Mouse (Mus musculus) spleen, postnatal 10 days (tissue): ENCODE data around the gene Ap1s1.

ENCODE experiments used
- DNase-seq, 2 experiments: peaks; one replicate each; pipeline ENCODE4 v3.0.0; 2021 to 2022; ENCODE audit warnings: low spot score in 2 of 2

The Ap1s1 gene

DNA sequence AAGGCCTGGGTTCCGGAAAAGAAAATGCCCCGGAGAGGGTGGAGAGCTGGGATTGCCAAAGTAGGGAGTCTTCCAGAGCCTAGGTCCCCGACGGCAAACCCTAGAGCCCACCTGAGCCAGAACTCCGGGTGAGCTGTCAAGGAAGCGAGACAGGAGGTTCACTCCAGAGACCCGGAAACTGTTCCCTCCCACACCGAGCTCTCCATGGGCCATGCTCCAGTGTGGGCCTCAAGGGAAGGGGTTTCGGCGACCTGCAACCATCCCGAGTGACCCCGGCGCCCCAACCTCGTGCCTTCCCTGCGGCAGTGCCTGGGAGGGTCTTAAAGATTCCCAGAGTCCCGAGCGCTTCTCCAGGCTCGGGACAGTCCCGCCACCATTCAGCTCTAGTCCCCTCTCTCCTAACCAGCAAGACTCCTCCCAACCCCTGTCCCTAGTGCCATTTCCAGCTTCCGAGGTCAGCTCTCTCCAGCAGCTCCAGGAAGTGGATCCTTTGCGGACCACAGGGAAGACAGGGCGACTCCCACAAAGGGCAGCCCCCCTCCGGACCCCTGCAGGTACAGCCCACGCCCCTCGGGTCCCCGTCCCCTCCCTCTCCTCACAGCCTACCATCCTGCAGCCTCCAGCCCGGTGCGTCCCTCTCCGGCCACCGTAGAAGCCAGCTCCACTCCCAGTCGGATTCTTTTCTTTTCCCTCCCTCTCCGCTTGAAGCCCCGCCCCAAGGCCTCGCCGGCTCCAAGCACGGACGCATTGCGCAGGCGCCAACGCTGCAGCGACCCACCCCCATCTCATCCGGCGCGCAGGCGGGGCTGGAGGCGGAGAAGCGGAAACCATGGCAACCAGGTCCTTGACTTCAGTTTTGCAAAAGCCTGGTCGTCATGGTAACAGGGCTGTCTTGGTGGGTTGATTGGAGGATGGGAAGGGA is at the start of gene Ap1s1:
Gene Ap1s1 (minus strand): TSS at position 734 of the 922 bp plus-strand sequence.
- DNase-seq, result peak; percentile 75 to 91

DNA sequence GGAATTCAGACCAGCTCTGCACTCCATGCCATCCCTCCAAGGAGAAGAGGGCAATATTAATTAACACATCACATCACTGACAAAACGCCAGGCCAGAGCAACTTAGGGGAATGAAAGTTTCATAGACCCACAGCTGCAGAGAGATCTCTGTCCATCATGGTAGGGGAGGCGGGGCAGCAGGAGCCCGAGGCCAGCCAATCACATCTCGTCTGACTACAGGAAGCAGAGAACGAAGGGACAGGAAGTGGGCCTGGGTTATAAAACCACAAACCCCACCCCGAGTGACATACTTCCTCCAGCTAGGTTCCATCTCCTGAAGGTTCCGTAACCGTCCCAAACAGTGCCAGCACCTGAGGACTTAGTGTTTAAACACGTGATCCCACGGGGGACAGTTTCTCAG is 49.2 kb upstream of the Ap1s1 start:
- DNase-seq, result no peak

DNA sequence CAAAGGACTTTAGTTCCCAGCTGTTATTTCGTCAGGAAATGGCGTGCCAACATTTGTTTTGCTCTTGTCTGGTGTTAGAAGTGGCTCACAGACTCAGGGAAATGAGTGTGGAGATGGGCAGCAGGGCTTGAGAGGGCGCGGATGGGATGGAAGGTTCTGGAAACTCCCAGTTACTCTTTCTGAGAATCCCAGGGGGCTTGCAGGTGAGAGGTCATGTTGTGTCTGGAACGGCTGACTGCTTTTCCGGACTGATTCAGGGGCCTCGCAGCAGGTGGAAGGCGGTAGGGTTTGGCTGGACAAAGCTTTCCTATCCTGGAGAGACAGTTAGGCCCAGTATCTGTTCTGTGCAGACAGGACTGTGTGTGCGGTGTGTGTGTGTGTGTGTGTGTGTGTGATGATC is 47.8 kb upstream of the Ap1s1 start:
- DNase-seq, result no peak

DNA sequence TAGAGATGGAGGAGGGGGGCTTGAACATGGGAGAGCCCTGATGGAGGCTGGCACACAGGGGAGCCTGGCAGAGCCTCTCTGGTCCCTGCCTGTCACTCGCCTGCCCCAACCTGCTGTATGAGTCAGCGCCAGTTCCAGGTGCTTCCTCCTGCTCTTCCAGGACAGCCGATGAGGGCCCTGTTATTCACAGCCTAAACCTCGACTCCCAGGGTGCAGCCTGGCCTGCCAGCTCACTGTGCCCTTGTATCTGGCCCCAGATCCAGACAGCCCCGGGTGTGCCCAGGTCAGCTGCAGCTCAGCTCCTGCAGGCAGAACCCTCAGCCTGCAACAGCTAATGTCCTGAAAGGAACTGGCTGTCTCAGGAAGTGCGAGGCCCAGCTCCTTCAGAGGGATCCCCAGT is 45.6 kb upstream of the Ap1s1 start:
- DNase-seq, result no peak

DNA sequence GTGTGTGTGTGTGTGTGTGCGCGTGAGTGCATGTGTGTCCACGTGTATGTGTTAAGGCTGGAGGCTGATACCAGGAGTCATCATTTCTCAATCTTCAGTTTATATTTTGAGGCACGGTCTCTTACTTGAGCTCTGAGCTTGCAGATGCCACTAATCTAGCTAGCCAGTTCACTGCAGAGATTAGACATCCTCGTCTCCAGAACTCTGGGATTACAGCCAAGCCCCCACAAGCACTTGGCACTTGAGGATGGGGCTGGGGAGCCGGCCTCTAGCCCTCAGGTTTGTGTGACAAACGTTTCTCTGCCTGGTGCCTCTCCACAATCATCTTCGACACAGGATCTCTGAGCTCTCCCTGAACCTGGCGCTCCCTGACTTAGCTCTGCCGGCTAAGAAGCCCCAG is 44.9 kb upstream of the Ap1s1 start:
- no peak for DNase-seq

DNA sequence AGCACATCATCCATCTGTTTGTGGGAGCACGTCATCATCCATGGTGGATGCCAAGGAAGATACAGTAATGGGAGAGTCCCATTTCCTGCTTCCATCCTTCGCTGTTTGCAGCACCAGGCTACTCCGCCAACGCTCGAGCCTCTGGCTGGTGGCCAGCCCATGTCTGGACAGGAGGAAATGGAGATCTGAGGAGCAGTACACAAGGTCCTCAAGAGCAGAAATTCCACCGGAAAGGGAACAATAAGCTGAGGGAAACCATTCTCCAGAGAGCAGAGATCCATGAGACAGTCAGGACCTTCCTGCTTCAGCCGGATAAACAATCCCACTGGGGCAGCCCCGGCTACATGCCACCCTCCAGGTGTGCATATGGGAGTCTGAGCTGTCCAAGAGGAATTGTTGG is 41.5 kb upstream of the Ap1s1 start:
- DNase-seq, result no peak

DNA sequence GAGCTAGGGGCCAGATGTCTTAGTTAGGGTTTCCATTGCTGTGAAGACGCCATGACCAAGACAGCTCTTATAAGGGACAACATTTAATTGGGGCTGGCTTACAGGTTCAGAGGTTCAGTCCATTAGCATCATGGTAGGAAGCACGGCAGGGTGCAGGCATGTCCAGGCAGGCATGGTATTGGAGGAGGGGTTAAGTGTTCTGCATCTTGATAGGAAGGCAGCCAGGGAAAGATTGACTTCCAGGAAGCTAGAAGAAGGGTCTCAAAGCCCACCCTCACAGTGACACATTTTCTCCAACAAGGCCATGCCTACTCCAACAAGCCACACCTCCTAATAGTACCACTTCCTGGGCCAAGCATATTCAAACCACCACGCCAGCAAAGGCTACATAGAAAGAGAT is 39.8 kb upstream of the Ap1s1 start:
- DNase-seq, result no peak

DNA sequence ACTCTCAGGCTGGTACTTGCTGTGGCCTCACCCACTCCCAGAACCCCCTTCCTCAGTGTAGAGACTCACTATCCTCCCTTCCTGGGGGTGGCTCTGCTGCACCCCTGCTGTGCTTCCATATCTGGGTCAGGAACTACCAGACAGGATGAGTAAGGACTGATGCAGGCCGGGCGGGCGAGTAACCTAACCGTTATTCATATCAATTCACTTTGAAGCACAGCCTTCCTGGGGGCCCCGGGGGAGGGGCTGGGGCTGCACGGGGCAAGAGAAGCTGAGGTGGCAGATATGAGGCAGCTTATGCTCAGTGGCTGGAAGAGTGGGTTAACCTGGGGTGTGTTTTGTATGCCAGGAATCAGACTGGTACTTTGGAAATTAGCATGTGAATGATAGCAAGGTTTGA is 39.1 kb upstream of the Ap1s1 start:
- DNase-seq, result no peak

DNA sequence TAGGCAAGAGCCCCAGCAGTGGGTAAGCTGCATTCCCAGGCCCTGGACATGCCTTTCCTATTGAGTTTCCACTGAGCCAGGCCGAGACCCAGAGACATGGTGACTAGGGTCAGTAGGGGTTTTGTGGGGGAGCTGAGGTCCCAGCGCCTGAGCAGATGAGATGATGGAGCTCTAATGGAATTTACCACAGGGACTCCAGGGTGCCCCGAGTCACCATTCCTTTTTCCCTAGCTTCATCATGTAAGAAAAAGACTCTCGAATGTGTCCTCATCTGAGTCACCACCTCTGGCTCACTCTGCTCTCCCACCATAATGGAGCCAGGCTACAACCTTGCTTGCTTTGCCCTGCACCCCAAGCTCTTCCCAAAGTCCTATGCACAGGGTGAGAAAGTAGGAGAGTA is 37.1 kb upstream of the Ap1s1 start:
- DNase-seq, result no peak

DNA sequence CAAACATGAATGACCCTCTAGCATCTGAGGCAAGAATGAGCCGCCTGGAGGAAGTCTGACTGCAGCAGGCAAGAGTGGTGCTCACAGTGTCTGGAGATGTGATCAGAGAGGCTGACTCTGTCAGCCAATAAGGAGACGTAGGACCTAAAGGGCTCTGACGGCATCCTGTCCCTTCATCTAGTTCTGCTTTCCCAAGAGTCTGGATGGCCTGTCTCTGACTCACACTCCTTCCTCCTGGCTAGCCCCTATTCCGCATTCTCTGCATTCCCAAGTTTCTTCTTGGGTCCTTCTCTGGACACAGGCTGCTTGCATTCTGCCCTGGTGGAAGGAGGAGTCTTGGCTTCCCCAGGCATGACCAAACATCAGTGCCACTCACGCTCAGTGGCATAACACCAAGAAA is 33.9 kb upstream of the Ap1s1 start:
- no peak for DNase-seq

DNA sequence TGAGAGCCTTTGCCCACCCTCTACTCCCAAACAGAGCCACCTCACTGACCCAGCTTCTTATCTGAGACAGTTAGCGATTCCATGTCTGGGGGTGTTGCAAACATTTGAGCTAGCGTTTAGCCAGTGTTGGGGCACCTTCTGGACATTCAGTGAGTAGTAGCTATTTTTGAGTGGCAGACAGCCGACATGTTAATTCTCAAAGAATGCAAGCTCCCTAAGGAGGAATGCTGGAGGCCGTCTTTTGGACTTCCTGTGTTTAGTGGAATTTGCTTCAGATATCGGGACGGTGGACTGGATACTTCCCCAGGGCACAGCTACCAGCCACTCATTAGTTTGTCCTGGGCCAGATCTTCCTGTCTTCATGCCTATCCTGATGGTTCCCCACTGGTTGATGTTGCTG is 32.7 kb upstream of the Ap1s1 start:
- DNase-seq, result no peak

DNA sequence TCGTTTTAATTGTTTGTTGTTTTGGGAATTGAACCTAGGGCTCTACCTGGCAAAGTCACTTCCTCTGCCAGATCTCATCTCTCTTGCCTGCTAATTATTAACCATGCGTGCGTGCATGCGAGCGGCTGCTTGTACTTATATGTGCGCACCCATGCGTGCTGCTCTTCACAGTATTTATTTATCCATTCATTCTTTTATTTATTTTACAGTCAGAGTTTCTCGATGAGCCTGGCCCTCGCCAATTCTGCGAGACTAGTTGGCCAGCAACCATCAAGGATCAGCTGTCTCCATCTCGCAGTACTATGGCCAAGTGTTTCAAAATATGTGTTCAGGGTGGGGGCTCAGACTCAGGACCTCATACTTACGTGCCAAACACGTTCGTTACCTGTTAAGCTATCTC is 32.1 kb upstream of the Ap1s1 start:
- DNase-seq, result no peak

DNA sequence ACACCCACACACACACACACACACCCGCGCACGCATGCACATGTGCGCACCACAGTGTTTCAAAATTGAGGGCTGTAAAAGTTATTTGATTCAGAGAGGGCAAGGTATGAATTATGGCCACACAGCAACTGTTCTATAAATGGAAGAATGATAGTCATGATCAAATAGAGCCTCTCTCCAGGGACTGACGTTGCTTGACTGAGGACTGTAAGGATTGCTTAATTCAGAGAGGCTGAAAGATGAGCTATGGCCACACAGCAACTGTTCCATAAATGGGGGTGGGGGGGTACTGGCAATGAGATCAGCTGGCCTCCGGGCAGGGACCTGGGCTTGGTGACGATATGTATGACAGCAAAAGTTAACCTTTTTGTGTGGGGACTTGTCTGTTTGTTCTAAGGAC is 31.3 kb upstream of the Ap1s1 start:
- DNase-seq, result no peak

DNA sequence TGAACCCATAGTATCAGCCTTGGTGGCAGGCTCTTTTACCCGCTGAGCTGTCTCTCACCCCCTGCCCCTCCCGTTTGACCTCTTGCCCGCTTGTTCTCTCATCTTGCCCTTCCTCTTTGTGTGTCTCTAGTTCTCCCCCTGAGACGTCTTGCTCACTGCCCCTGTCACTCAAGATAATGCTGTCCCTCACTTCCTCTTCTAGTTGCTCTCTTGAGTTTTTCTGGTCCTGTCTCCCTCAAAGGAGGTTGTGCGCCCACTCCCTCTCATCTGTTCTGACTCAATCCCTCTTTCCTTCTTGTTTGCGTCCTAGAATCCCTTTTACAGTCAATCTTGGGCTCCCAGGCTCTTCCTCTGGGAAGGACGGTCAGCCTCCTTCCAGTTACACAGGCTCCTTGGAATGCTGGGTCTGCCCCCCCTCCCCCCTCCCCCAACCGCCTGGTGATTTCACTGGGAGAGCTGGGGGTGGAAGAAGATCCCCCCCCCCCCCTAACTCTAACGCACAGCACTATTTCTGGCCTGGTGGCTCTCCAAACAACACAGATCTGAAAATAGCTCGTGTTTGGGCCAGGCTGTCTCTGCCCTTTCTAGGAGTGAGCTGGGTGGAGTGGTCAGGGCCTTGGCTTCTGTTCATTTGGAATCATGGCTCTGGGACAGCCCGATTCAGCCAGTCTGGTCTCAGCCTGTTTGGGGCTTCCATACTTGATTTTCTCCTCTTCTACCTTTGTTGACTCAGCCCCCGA is 30.4 kb upstream of the Ap1s1 start:
- peak in 1 of 2 experiments; percentile 38 for DNase-seq

DNA sequence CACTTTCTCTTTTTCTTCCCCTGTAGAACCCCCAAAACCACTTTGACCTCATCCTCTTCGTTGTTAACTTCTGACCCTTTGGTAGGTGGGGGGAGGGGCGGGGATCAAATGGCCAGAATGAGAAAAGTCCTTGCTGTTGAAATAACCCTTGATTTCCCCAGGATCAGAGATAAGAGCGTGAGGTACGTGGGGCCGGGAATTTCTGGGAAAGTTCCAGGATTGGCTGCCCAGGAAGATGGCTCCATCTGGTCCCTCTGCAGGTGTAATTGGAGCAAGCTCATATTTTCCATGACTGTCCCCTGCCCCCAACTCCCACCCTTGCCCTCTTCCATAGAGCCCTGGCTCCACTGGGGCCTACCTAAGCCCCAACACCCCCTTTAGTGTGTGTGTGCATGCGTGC is 29.8 kb upstream of the Ap1s1 start:
- no peak for DNase-seq

DNA sequence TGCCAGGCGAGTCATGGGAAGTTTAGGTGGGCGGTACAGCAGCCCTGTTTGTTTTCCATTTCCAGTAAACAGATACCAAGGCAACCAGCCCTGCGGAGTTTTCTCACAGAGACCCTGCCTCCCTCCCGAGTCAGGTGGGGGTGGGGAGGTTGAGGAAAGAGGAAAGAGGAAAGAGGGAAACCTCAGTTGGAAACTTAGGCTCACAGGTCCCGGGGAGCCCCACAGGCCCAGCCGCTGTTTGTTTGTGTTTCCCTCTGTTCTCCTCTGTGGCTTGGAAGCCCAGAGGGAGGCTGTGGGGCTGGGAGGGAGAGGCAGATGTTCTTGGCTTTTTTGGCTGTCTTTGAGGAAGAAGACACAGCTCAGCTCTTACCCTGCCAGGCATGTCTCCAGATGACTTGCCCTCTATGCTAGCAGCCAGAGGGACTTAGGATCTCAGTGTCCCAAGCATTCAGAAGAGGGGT is 28.3 kb upstream of the Ap1s1 start:
- no peak for DNase-seq

DNA sequence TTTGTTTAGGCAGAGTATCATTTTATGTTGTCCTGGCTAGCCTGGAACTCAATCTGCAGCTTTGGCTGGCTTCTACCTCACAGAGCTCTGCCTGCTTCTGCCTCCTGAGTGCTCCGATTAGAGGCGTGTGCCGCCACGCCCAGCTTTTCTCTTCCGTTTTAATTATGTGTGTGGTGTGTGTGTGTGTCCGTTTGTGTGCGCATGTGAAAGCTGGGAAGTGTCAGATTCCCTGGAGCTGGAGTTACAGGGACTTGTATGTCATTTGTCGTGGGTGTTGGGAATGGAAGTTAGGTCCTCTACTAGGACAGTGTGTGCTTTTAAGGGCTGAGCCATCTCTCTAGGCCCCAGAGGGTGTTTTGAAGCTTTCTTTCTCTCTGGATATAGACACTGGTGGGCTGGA is 27.2 kb upstream of the Ap1s1 start:
- DNase-seq, result no peak

DNA sequence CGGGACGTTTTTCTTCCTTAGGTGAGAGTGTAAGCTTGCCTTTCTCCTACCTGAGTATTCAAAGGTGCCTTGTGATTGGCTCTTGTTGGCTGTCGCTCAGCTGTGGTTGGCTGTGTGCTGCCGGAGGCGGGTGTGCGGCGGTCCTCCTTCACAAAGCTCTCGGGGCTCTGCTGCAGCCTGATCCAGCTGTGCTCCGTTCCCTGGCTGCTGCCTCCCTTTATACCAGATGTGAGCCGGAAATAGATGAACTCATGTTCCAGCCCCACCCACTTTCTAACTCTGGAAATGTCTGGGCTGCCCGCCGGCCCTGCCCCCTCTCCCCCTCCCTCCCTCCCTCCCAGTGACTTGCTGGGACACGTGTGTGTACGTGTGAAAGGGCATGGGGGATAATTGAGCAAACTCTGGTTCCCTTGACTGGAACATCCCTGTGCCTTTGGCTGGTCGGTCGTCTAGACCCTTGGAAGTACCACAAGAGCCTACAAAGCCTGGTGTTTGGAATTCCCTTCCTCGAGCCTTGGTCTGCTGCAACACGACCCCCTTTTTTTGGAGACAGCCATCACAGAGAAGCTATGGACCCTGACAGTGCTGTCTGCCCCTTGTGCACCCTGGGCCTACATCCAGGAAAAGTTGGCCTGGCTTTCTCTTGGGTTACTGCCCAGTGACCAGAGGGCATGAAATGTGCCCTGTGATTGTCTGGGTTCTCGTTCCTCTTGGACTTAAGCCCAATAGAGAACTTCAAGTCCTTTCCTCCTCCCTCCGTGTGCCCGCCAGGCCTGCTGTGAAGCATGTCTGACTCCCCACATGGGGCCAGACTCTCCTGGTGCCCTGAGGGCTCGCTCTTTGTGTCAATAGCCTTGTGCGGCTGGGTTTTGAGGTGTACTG is 26.4 kb upstream of the Ap1s1 start, which contains the start of gene Serpine1:
Gene Serpine1 (minus strand): TSS at position 190 of the 882 bp plus-strand sequence.
- DNase-seq, result peak in 1 of 2 experiments; percentile 35

DNA sequence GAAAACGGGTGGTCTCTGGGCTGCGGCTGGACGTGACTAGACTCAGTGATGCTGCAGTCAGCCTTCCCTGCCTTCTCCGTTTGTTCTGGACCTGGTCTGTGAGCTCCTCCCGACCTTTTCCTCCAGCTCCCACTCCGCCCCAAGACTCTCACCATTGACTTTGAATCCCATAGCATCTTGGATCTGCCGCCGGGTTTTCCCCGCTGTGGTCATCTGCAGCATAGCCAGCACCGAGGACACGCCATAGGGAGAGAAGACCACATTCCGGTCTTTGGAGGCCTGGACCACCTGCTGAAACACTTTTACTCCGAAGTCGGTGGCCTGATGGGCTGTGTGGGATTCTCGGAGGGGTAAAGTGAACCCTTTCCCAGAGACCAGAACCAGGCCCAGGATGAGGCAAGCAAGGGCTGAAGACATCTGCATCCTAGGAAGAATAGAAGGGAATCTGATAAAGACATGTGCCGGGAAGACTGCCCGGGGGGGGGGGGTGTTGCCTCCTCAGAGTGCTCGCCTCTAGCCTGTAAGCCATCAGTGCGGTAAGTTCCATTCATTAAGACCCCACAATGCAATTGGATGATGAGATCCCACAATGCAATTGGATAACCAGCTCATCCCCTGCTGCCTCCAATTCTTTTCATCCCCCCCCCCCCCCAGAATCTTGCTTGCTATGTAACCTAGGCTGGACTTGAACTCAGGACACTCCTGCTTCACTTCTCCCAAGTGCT is 25.1 kb upstream of the Ap1s1 start:
- DNase-seq, result no peak

DNA sequence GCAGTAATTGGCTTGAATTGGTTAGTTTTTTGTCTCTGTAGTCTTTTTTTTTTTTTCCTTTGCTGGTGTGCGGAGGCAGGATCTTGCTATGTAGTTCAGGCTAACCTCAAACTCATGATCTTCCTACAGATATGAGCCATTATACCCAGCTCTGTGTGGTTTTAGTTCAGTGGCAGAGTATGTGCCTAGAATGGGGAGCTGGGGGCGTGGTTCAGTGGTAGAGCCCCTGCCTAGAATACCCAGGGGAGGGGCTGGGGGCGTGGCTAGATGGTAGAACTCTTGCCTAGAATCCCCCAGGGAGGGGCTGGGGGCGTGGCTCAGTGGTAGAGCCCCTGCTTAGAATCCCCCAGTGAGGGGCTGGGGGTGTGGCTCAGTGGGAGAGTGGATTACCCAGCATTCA is 22.8 kb upstream of the Ap1s1 start:
- no peak for DNase-seq

DNA sequence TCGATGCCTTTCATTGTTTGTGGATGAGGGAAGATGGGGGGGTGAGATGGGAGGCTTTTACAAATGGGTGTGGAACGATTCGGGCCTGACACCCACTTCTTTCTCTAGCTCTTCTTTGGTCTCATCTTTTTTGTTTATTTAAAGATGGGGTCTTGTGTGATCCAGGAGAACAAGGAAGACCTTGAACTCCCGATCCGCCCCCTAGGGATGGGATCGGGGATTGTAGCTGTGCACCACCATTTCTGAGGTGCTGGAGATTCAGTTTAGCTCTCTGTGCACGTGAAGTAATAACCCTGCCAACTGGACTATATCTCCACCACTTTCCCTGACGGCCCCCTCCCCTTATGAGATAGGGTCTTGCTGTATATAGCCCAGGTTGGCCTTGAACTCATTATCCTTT is 20.0 kb upstream of the Ap1s1 start:
- no peak for DNase-seq
